Mouse (Mus musculus) liver, embryonic 11.5 days (tissue): ENCODE results near the gene Ccng1. TPM values are rescaled to one million over a fixed set of nuclear protein-coding genes. Genes with fewer than 3 reads are reported as not detected.

Source experiments
- ATAC-seq: fragments of 200-750 bp; cut with Nextera tagmentation; replicated peaks from 2 replicates; pipeline ENCODE4 v1.8.0; 2017; ENCODE audit warnings: moderate number of reproducible peaks, mild to moderate bottlenecking, moderate TSS enrichment, moderate library complexity; ENCODE audit not compliant: low FRiP score
- DNase-seq: peaks from one replicate; pipeline ENCODE4 v3.0.0-alpha.2; 2017; ENCODE audit warnings: low spot score
- H3K27ac ChIP-seq: fragments of 300-500 bp; sonication (generic); 2 replicates; pipeline ENCODE4 v1.5.1; 2014; ENCODE audit warnings: mild to moderate bottlenecking, low read depth, low read length, control low read depth
- H3K27me3 ChIP-seq: fragments of 300-500 bp; sonication (generic); replicated peaks from 2 replicates; pipeline ENCODE4 v1.6.1; 2014; ENCODE audit warnings: low read length, mixed read lengths; ENCODE audit not compliant: control insufficient read depth, insufficient read depth
- H3K36me3 ChIP-seq: fragments of 300-500 bp; sonication (generic); 2 replicates; pipeline ENCODE4 v1.6.1; 2014; ENCODE audit warnings: mild to moderate bottlenecking, low read length, moderate library complexity, mixed read lengths; ENCODE audit not compliant: control insufficient read depth, insufficient read depth
- H3K4me1 ChIP-seq: fragments of 300-500 bp; sonication (generic); replicated peaks from 2 replicates; pipeline ENCODE4 v1.6.1; 2014; ENCODE audit warnings: low read length, mixed read lengths; ENCODE audit not compliant: control insufficient read depth, insufficient read depth
- H3K4me2 ChIP-seq: fragments of 300-500 bp; sonication (generic); 2 replicates; pipeline ENCODE4 v1.6.1; 2014; ENCODE audit warnings: mild to moderate bottlenecking, control low read depth, moderate library complexity
- H3K4me3 ChIP-seq: fragments of 300-500 bp; sonication (generic); 2 replicates; pipeline ENCODE4 v1.5.1; 2014; ENCODE audit warnings: low read depth, low read length, control low read depth
- H3K9ac ChIP-seq: fragments of 300-500 bp; sonication (generic); 2 replicates; pipeline ENCODE4 v1.6.1; 2014; ENCODE audit warnings: low read depth, low read length, control low read depth
- H3K9me3 ChIP-seq: fragments of 300-500 bp; sonication (generic); 2 replicates; pipeline ENCODE4 v1.6.1; 2016; ENCODE audit warnings: low read length, inconsistent platforms, mixed read lengths; ENCODE audit not compliant: control insufficient read depth
- WGBS: fragments of 180-500 bp; shearing (Covaris S2); extraction: QIAGEN DNeasy Blood & Tissue Kit; methylation state at CpG from one replicate; pipeline ENCODE4 v1.1.7; 2014; 5-methylcytosine and 5-hydroxymethylcytosine counted together
- polyA plus RNA-seq: library from polyadenylated mRNA; unstranded; fragments of >200 nt; fragmentation: Nextera tagmentation; extraction: Ambion mirVana; gene quantifications from 2 replicates; pipeline ENCODE4 v1.2.1, GENCODE M21; 2014

The Ccng1 gene
- polyA plus RNA-seq, result 50.2 and 60.6 TPM in 2 replicates

DNA sequence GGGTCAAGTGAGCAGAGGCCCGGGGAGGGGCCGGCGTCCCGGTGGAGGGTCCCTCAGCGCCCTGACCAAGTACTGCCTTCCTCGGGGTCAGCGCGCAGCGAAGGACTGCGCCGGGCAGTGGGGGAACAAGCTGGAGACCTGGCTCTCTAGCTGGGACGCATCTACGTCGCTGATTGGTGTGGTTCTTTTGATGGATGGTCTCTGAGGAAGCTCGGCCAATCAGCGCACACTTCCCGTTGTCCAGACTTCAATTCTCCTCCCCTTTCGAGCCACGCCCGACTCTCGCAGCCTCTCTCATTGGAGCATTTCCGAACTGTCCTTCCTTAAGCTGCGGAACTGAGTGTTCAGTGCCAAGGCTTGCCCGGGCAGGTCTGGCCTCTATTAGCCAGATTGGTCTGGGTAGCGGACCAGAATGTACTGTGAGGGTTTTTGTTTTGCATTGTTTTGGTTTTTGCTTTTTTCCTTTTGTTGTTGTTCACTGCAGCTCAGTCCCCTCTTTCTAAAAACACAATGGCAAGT lies at the start of gene Ccng1:
Gene Ccng1, minus strand, starts transcription at position 203 of the 519 bp plus-strand sequence.
- peak; percentile 83 for DNase-seq
- Histone ChIP-seq H3K9ac (peak within 1 kb of the TSS; percentile 90), H3K27me3 (no peaks in the 10 kb centered on the region), H3K4me1 (peaks cover 6% of the 10 kb centered on the region), H3K27ac (peak within 1 kb of the TSS; percentile 66), H3K9me3 (no peaks in the 10 kb centered on the region), H3K4me3 (peak within 1 kb of the TSS; percentile 86), H3K4me2 (peak within 1 kb of the TSS; percentile 88), H3K36me3 (0 out of 2 replicates have a peak, but pooled peaks cover 2% of the 10 kb centered on the region)
- peak; percentile 99 for ATAC-seq
- under 1% methylated on average over 25 of the region's 25 CpGs for WGBS

DNA sequence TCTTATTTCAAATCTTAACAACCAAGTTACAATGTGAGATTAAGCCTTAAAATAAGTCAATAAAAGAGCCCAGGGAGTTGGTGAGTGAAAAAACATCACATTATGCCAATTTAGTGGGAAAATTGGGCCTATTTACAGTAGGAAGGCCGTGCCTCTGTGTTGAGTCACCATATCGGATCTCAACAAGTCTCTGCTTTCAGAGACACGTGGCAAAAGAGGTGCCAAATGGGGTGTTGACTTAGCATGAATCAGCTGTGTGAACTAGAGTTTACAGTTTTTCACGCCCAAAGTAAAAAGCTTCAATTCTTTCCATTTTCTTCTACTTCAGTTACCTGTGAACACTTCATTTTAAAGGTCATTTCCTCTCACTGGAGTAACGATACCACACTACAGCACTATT lies 35.2 kb upstream of the Ccng1 start:
- no peak overlapping the region for H3K4me3 ChIP-seq
- H3K27ac ChIP-seq, result no peak overlapping the region
- no peaks in the 10 kb centered on the region for H3K27me3 ChIP-seq
- H3K9me3 ChIP-seq, result no peaks in the 10 kb centered on the region
- DNase-seq (no peak), ATAC-seq (no peak)
- WGBS, result 67% methylated on average over 5 of the region's 5 CpGs
- no peaks in the 10 kb centered on the region for H3K4me1 ChIP-seq
- no peak overlapping the region for H3K4me2 ChIP-seq
- no peak overlapping the region for H3K9ac ChIP-seq
- no peaks in the 10 kb centered on the region for H3K36me3 ChIP-seq

DNA sequence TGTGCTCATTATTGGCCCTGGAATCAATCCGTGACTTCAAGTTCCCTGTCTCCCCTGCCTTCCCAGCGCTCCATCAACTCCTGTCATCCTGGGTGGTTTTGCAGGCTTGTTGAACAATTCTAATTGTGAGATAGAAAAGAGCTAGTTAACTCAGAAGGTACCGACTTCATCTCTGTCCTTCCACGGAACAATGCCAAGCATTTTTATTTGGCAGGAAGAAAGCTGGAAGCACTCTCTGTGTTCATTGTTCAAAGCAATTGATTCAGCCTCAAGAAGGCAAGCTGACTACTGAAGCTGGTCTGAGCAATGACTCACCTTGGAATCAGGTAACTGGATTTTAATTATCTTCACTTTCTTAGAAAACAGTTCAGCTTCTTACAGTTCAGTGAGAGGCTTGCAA lies 34.6 kb upstream of the Ccng1 start:
- Histone ChIP-seq H3K4me1 (no peaks in the 10 kb centered on the region), H3K9ac (no peak overlapping the region), H3K27me3 (no peaks in the 10 kb centered on the region), H3K27ac (no peak overlapping the region), H3K9me3 (no peaks in the 10 kb centered on the region), H3K36me3 (no peaks in the 10 kb centered on the region), H3K4me2 (no peak overlapping the region), H3K4me3 (no peak overlapping the region)
- DNase-seq, result no peak
- 78% methylated on average over 4 of the region's 4 CpGs for WGBS
- no peak for ATAC-seq

DNA sequence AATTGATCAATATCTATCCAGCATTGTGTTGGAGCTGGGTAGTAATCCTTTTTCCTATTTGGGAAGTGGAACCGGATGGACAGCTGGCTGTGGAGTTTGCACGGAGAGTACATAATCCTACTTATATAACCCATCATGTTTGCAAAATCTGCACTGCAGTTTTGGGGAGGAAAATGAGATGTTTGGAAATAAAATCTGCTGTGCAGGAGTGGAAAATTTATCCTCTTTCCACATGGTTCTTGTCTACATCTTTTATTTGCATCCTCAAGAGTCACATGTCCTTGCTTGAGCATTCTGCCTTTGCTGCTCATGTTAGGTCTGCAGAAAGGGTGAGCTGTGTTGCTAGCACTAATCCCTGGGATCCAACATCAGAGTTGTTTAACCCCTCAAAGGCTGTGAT lies 31.8 kb upstream of the Ccng1 start:
- ATAC-seq, result no peak
- Histone ChIP-seq H3K4me3 (no peak overlapping the region), H3K9me3 (no peaks in the 10 kb centered on the region), H3K9ac (no peak overlapping the region), H3K27me3 (no peaks in the 10 kb centered on the region), H3K27ac (no peak overlapping the region), H3K36me3 (no peaks in the 10 kb centered on the region), H3K4me2 (no peak overlapping the region), H3K4me1 (no peaks in the 10 kb centered on the region)
- WGBS, result 77% methylated on average over 2 of the region's 2 CpGs
- DNase-seq, result no peak

DNA sequence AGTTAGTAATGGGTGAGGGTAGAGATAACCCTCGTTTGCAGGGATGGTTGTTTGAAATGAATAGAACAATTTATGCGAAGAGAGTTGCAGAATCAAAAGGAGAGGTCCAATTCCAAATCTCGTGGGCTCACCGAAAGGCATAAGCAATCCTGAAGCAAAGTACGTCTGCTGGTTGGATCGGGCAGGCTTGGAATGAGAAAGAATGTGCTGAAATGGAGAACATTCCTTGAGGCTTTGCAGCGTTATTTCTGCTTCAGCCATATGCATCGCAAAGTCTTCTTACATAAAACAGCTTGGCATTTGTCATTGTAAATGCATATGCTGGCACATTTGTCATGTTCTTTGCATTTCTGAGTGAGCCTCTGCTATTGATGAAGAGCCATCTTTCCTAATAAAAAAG lies 29.2 kb upstream of the Ccng1 start:
- Histone ChIP-seq H3K27ac (no peak overlapping the region), H3K36me3 (no peaks in the 10 kb centered on the region), H3K4me1 (no peaks in the 10 kb centered on the region), H3K9me3 (no peaks in the 10 kb centered on the region), H3K4me2 (no peak overlapping the region), H3K27me3 (no peaks in the 10 kb centered on the region), H3K9ac (no peak overlapping the region), H3K4me3 (no peak overlapping the region)
- 74% methylated on average over 8 of the region's 8 CpGs for WGBS
- ATAC-seq, result no peak
- no peak for DNase-seq

DNA sequence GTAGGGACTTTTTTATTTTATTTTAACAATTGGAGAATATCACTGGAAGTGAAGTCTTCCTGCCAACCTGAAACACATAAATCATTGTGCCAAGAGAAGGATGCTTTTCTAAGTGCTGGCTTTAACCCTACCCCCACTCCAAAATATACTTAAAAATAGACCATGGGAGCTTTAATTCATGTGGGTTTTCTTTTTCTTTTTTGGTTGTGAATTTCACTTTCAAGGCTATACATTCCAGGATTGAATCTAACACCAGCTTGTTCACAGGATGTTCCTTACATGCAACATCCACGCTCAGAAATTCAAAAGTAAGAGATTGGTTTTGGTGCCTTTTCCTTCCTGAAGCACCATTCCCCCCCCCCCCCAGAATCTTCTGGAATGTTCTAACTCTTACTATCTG lies 28.2 kb upstream of the Ccng1 start:
- Histone ChIP-seq H3K4me3 (no peak overlapping the region), H3K9me3 (no peaks in the 10 kb centered on the region), H3K4me2 (no peak overlapping the region), H3K27me3 (no peaks in the 10 kb centered on the region), H3K27ac (no peak overlapping the region), H3K36me3 (no peaks in the 10 kb centered on the region), H3K9ac (no peak overlapping the region), H3K4me1 (no peaks in the 10 kb centered on the region)
- DNase-seq (no peak), ATAC-seq (no peak)
- WGBS, result 87% methylated on average over 1 of the region's 1 CpGs

DNA sequence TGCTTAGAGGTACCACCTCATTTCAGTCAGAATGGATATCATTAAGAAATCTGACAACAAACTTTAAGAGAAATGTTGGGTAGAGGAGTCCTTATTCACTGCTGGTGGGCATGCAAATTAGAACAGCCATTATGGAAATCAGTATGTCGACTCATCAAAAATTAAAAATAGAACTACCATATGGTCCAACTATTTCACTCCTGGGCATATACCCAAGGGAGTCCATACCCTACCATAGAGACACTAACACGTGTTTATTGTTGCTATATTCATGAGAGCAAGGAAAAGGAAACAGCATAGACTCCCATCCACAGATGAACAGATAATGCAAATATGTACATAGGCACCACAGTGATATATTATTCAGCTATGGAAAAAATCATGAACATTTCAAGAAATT lies 26.7 kb upstream of the Ccng1 start:
- no peak overlapping the region for H3K4me3 ChIP-seq
- ATAC-seq, result no peak
- H3K4me2 ChIP-seq, result no peak overlapping the region
- WGBS, result 57% methylated on average over 2 of the region's 2 CpGs
- no peaks in the 10 kb centered on the region for H3K9me3 ChIP-seq
- no peak overlapping the region for H3K27ac ChIP-seq
- H3K36me3 ChIP-seq, result no peaks in the 10 kb centered on the region
- no peak for DNase-seq
- H3K27me3 ChIP-seq, result no peaks in the 10 kb centered on the region
- H3K9ac ChIP-seq, result no peak overlapping the region
- H3K4me1 ChIP-seq, result no peaks in the 10 kb centered on the region

DNA sequence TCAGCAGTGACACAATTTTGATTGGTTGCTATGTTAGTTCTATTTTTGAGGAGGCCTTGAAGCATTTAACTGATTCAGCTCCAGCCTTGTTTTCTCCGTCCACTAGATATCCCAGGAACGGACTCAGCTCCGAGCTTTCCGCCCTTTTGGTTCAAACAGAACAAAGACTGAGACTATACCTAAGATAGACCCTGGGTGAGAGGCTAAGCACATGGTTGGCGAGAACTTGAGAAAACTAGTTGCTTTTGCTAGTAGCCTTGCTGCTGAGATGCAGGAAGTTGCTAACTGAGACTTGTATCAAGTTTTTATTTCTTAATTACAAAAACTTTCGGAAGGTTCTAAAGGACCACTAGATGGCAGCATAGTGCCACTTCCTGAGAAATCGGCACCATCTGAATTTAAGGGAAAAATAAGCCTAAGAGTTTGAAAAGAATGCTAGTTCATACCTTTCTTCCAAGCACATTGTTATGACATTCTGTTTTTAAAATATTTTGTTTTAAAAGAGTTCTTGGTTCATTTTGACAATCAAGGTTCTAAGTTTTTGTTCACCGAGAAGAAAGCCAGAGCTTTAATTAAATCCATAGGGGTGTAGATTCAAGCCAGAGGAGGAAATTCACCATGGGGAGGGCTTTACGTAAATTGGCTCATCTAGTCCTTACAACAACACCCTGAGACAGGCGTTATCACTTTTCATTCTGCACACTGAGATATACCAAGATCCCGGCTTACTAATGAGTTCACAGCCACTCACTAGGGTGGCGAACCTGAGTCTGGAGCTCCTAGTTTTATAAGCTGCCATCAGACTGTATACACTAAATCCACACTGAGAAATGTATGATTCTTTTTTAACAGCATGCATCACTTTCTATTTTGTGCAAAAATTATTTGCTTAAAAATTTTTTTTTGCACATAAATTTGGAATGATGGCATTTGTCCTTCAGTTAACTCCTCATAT lies 20.5 kb upstream of the Ccng1 start:
- DNase-seq, result no peak
- WGBS, result 50% methylated on average over 12 of the region's 12 CpGs
- H3K4me2 ChIP-seq, result no peak overlapping the region

DNA sequence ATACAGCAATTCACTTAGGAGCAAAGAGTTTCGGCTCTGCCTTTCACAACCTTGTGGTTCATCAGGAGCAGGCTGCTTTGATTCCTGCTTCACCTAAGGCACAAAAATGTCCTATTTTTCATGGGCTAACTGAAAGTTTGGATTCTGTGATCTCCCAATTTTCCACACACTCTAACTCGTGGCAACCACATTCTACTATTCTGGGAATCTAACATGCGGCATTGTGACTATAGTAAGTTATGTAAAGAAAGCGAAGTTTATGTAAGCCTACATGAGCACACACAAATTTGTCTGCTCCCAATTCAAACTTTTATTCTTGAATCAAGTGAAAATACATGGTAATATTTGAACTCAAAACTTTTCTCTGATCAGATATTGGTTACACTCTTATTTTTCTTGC lies 9.6 kb upstream of the Ccng1 start:
- 72% methylated on average over 4 of the region's 4 CpGs for WGBS
- Histone ChIP-seq H3K9ac (no peak overlapping the region), H3K36me3 (no peaks in the 10 kb centered on the region), H3K9me3 (no peaks in the 10 kb centered on the region), H3K4me1 (no peaks in the 10 kb centered on the region), H3K27ac (no peak overlapping the region), H3K4me2 (no peak overlapping the region), H3K4me3 (no peak overlapping the region), H3K27me3 (no peaks in the 10 kb centered on the region)
- DNase-seq (no peak), ATAC-seq (no peak)

More for the DNA sequence above, 20.5 kb upstream of the Ccng1 start:
- Histone ChIP-seq H3K27me3 (no peaks in the 10 kb centered on the region), H3K36me3 (no peaks in the 10 kb centered on the region), H3K9me3 (no peaks in the 10 kb centered on the region), H3K27ac (no peak overlapping the region), H3K4me1 (no peaks in the 10 kb centered on the region), H3K9ac (no peak overlapping the region), H3K4me3 (no peak overlapping the region)
- no peak for ATAC-seq
